Mouse (Mus musculus) adrenal gland, adult 8-10 months (tissue): ENCODE data around the gene Gal3st2b. TPM values are rescaled to one million over a fixed set of nuclear protein-coding genes. Genes with fewer than 3 reads are reported as not detected.
"Not testable (repeated sequence)": the region's sequence is repeated elsewhere in the genome, so short reads cannot be mapped to it uniquely, and the experiment has no call there.

Experiments used
- DNase-seq: peaks from one replicate; pipeline ENCODE4 v3.0.0; 2022
- total RNA-seq, 4 experiments: library from RNA; stranded (reverse); gene quantifications; 2 replicates each; pipeline ENCODE4 v1.2.4; 2022

Gal3st2b gene
- total RNA-seq, 4 experiments from 2014 or later = 0.20 to 0.45 (median 0.30) TPM; not detected in 1

DNA sequence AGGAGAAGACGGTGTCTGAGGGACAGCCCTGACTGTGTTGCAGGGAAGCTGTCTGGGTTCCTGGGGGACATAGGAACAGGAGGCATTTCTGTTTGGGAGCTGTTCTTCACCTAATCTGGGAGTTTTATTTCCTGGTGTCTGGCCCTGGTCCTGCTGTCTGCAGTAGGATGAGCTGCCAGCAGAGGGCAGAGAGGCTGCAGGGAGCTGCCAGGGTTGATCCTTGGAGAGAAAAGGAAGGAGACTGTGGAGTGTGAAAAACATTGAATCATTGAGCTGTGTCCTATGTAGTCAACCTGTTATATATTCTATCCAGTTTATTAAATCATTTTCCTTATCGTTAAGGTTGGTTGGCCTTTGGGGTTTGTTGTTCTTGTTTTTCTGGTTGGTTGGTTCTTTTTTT, 62.8 kb downstream of the Gal3st2b start:
- not testable (repeated sequence) for DNase-seq

DNA sequence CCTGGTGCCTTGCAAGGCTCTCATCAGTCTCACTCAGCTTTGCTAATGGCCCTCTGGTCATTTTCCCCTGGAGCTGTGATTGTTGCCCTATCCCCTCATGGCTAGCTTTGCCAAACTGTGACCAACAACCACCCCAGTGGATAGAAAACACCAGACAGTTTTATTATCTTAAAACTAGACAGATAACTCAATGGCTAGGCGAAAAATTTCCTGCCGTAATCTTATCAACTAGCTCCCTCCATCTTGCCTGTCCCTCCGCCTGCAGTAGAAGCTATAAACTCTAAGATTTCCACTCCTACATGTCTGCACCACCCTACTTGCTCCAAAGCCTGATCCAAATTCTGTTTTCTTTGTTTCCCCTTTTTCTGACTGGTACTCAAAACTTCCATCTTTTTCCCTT, 68.1 kb downstream of the Gal3st2b start:
- DNase-seq = no peak

GRCm38 (mm10) chr1:93988786-93989185, 70.7 kb downstream of the Gal3st2b start:
- DNase-seq = peak; percentile 21

- DNase-seq = not testable (repeated sequence)
Observed at GRCm38 (mm10) chr1:93990209-93990608, 72.1 kb downstream of the Gal3st2b start, which contains the start of gene Gal3st2c. Gene Gal3st2c, plus strand, starts transcription at chr1:93990509.

GRCm38 (mm10) chr1:93991068-93991467, 73.0 kb downstream of the Gal3st2b start:
- not testable (repeated sequence) for DNase-seq

GRCm38 (mm10) chr1:93991491-93991890, 73.4 kb downstream of the Gal3st2b start:
- not testable (repeated sequence) for DNase-seq

Other genes with a start within 250 kb of the Gal3st2b start
- gene Bok, start 232.7 kb upstream of the Gal3st2b start, total RNA-seq = 10 to 100 TPM in 3 of 4 experiments, 1 to 10 TPM in 1; 9.1 to 13.5 (median 11.1) TPM
- 100 to 1,000 TPM in 2 of 4 experiments, 10 to 100 TPM in 2; 80.6 to 135 (median 109) TPM for gene Atg4b, start 166.8 kb upstream of the Gal3st2b start, total RNA-seq
- 10 to 100 TPM; 45.0 to 54.2 (median 51.8) TPM for gene Thap4, start 163.4 kb upstream of the Gal3st2b start, total RNA-seq
- 10 to 100 TPM; 60.0 to 89.7 (median 75.5) TPM for gene Dtymk, start 116.4 kb upstream of the Gal3st2b start, total RNA-seq
- 10 to 100 TPM; 16.6 to 21.9 (median 20.8) TPM for gene Ing5, start 114.3 kb upstream of the Gal3st2b start, total RNA-seq
- 10 to 100 TPM; 66.1 to 75.9 (median 74.2) TPM for gene D2hgdh, start 93.4 kb upstream of the Gal3st2b start, total RNA-seq
- under 1 TPM in 1 of 4 experiments, not detected in 3; 0.44 TPM for gene Gal3st2, start 57.0 kb upstream of the Gal3st2b start, total RNA-seq
- gene Gal3st2c, start 72.2 kb downstream of the Gal3st2b start, total RNA-seq = under 1 TPM; 0.06 to 0.16 (median 0.11) TPM
- gene Neu4, start 102.1 kb downstream of the Gal3st2b start, total RNA-seq = not detected
- under 1 TPM in 2 of 4 experiments, not detected in 2; 0.18 to 0.42 TPM for gene Pdcd1, start 134.2 kb downstream of the Gal3st2b start, total RNA-seq